Mouse (Mus musculus): ENCODE measurements around the gene Scrt2. TPM values are rescaled to one million over a fixed set of nuclear protein-coding genes. Genes with fewer than 3 reads are reported as not detected.

Scrt2 gene
- total RNA-seq, 1 experiment from 2014 or later: not detected

DNA sequence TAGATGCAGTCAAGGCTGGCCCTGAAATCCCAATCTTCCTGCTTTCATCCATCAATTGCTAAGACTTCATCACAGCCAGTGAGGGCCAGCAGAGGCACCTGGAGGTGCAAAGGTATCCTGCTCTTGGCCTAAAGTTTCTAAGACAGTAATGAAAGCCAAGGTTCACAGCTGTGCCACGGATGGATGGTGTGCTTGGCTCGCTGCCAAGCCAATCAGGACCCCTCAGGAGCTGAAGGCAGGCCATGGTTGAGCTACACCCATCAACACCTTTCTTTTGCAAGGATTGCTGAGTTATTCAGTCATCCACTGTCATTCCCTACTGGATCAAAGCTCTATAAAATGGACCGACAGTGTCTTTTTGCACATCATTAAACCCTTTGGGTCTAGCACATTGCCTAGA is 18.2 kb downstream of the Scrt2 start:
- ATAC-seq (replicated peaks; ENCODE audit: insufficient number of reproducible peaks, low FRiP score, low TSS enrichment, poor library complexity, severe bottlenecking): no peak

GRCm38 (mm10) chr2:152101761-152102160 is 20.4 kb downstream of the Scrt2 start:
- no peak for ATAC-seq (replicated peaks; ENCODE audit: insufficient number of reproducible peaks, low FRiP score, low TSS enrichment, poor library complexity, severe bottlenecking)

- no peak for ATAC-seq (replicated peaks; ENCODE audit: insufficient number of reproducible peaks, low FRiP score, low TSS enrichment, poor library complexity, severe bottlenecking)
These were observed 21.0 kb downstream of the Scrt2 start for GRCm38 (mm10) chr2:152102369-152102768.

DNA sequence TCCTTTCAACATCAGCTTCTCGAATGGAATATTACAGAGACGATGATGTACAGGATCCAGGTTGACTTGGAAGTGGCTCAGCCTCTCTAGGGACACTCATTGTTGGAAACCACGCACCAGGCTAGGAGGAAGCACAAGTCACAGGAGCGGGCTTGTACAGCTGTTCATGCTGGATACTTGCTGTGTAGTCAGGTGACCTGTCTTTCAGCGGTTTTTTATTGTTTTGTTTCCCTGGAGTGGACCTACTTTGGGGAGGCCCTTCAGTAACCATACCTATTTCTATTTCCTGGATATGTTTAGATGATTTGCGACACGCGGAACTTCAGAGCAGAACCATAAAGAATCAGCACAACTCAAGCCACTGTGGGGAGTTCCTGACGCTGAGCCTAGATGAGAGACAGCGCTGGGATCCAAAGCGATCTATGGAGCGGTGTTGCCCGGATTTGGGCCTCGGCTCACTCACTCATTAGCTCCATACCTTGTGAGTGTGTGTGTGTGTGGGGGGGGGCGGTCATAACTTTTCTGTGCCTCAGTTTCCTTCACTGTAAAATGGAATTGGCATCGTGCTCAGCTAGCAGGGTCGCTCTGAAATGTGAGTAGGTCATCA is 23.5 kb downstream of the Scrt2 start:
- 0 out of 2 replicates have a peak, but pooled peaks have one; percentile 4 for ATAC-seq (replicated peaks; ENCODE audit: insufficient number of reproducible peaks, low FRiP score, low TSS enrichment, poor library complexity, severe bottlenecking)

DNA sequence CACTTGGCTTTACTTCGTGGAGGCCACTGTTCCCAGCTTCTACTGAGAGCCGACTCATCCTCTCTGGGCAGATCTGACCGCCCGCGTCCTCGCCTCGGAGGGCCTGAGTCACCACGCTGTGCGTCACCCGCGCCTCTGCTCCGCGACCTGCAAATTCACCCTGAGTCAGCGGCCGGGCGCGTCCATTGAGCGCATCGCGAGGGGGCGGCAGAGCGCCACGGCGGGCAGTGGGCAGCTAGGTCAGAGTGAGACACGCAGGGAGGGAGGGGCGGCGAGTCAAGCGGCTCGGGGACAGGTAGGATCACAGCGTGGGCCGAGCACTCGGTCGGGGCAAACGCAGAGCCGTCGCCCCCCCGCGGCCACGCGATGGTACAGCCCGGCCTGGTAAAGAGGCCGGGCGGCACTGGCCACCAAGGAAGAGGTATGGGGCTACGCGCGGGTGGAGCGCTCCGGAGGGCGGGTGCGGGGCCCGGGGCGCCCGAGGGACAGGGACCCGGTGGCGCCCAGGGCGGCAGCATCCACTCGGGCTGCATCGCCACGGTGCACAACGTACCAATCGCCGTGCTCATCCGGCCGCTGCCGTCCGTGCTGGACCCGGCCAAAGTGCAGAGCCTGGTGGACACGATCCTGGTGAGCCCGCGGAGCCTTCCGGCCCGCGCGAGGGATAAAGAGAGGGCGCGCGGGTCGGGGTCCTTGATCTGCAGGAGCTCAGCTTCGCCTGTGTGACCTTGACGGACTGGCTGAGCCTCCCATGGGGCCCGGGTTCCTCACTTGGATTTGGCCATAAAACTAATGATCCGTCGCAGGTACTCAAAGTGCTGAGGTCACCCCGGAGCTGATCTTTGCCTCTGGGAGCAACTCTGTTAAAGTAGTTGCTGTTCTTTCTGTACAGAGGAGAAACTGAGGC is 24.2 kb downstream of the Scrt2 start, which contains the start of gene Srxn1:
Gene Srxn1, plus strand, starts transcription at position 199 of the 907 bp plus-strand sequence.
- peak; percentile 92 for ATAC-seq (replicated peaks; ENCODE audit: insufficient number of reproducible peaks, low FRiP score, low TSS enrichment, poor library complexity, severe bottlenecking)

GRCm38 (mm10) chr2:152106225-152106595 is 24.9 kb downstream of the Scrt2 start:
- no peak for ATAC-seq (replicated peaks; ENCODE audit: insufficient number of reproducible peaks, low FRiP score, low TSS enrichment, poor library complexity, severe bottlenecking)

DNA sequence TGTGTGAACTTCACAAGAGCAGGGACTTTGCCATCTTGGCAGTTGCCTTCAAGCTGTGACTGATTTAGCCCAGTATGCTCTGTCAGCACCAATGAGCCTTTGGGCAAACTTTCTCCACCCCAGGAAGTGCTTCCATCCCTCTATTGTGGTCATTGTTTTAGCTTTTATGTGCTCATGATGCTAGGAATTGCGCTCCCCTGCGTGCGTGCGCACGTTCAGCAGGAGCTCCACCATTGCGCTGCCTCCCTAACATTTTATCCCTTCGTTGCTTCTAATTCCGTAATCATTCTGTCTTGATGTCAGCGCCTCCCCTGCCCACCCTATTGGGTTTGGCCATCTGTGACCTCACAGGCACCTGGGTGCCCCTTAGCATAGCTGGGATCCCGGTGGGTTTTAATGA is 25.3 kb downstream of the Scrt2 start:
- ATAC-seq (replicated peaks; ENCODE audit: insufficient number of reproducible peaks, low FRiP score, low TSS enrichment, poor library complexity, severe bottlenecking): no peak

DNA sequence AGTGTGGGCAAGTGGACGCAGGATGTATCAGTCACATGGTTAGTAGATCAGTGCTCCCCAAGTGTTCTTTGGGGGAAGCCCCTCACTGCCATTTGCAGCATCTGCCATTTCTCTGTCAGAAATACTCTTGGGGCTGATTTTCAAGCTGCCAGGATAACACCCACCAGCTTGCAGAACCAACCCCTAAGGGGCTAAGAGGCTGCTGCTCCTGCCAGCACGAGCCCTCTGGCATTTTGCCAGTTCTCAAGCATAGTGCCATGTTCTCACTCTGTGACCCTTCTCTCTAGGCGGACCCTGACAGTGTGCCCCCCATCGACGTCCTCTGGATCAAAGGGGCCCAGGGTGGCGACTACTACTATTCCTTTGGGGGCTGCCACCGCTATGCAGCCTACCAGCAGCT is 27.4 kb downstream of the Scrt2 start:
- ATAC-seq (replicated peaks; ENCODE audit: insufficient number of reproducible peaks, low FRiP score, low TSS enrichment, poor library complexity, severe bottlenecking): no peak

DNA sequence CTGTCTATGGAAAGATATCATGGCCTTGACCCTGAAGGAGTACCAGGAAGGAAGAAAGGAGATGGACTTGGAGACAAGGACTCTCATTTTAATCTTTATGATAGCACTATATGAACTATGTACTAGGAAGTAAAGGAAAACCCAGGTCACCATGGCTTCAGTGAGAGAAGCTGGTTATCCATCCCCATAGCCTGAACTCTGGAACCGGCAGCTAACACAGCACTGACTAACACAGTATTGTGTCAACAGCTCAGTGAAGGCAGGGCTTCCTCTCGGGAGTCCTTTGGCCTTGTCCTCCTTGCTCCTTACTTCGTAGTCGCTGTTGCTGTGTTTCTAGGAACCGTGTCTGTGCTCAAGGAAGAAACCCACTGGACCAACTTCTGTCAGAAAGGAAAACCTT is 28.1 kb downstream of the Scrt2 start:
- no peak for ATAC-seq (replicated peaks; ENCODE audit: insufficient number of reproducible peaks, low FRiP score, low TSS enrichment, poor library complexity, severe bottlenecking)

- ATAC-seq (replicated peaks; ENCODE audit: insufficient number of reproducible peaks, low FRiP score, low TSS enrichment, poor library complexity, severe bottlenecking): no peak
These were observed 30.0 kb downstream of the Scrt2 start for GRCm38 (mm10) chr2:152111311-152111710.

- peak; percentile 89 for ATAC-seq (replicated peaks; ENCODE audit: insufficient number of reproducible peaks, low FRiP score, low TSS enrichment, poor library complexity, severe bottlenecking)
These were observed 30.6 kb downstream of the Scrt2 start for GRCm38 (mm10) chr2:152111920-152112319.

DNA sequence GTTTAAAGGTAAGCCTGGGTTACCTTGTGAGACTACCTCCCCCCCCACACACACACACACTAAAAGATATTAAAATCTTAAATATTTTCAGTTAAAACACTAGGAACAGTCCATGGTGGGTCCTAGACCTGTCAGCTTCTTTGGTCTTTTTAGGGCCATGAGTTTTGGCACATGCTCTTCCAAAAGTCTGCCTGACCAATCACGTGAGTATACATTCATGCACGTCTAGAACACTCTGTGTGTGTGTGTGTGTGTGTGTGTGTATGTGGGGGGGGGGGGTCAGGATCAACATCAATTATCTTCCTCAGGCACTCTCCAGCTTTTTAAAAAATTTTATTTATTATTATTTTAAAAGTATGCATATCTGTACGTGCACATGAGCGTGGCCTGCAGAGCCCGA is 31.2 kb downstream of the Scrt2 start:
- no peak for ATAC-seq (replicated peaks; ENCODE audit: insufficient number of reproducible peaks, low FRiP score, low TSS enrichment, poor library complexity, severe bottlenecking)

DNA sequence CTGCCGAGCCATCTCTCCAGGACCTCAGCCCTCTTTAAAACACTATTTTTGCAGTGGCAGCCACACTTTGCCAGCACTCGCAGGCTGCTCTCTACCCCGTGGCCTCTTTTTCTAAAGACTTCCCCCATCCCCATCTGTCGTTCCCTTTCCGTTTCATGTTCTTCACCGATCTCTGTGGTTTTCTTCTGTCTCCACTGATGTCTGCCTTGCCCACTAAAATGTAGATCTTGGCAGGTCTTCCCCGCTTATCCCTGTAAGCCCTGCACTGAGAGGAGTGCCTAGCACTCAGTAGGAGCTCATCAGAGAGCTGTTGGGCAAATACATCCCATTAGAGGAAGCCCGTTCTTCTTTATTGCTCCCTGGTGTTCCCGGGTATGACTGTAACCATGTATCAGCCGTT is 31.6 kb downstream of the Scrt2 start:
- ATAC-seq (replicated peaks; ENCODE audit: insufficient number of reproducible peaks, low FRiP score, low TSS enrichment, poor library complexity, severe bottlenecking): no peak

DNA sequence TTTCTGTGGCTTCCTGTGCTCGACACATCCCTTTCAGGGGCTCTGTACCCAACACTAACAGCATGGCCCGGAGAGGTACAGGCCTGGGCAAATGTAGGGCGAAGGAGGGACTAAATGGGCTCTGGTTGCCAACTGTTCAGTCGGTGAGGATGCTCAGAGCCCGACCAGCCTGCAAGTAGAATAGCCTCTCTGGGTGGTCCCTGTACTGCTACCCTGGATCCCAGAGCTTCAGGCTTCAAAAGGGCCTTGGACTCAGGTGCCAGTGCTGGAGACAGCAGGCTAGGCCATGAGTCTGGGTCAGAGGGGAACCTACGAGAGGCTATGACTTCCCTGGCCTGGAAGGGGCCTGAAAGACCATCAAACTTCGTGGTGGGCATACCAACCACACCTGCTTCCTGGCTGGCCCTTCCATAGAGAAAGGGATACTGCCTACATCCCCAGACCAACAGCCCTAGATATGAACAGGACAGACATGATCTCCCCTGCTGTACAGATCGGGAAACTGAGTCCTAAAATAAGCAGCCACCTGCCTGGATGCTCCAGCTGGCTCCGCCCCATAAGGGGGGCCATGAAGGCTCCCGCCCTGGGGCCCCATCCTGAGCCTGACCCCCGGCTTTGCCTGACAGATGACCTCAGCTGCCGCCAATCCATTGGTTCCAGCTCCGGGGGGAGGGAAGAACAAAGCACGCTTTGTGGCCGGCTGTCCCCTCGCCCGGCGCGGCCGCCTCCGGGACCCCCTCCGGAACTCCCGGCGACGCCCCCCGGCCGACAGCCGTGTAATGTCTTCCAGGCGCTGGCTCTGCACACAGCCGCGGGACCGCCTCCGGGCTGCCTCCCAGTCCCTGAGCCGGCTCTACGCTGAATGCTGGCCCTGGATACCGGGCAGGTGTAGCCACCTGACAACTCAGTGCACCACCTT is 33.0 kb downstream of the Scrt2 start:
- ATAC-seq (replicated peaks; ENCODE audit: insufficient number of reproducible peaks, low FRiP score, low TSS enrichment, poor library complexity, severe bottlenecking): no peak

- ATAC-seq (replicated peaks; ENCODE audit: insufficient number of reproducible peaks, low FRiP score, low TSS enrichment, poor library complexity, severe bottlenecking): no peak
These were observed 36.4 kb downstream of the Scrt2 start for GRCm38 (mm10) chr2:152117694-152118093.

DNA sequence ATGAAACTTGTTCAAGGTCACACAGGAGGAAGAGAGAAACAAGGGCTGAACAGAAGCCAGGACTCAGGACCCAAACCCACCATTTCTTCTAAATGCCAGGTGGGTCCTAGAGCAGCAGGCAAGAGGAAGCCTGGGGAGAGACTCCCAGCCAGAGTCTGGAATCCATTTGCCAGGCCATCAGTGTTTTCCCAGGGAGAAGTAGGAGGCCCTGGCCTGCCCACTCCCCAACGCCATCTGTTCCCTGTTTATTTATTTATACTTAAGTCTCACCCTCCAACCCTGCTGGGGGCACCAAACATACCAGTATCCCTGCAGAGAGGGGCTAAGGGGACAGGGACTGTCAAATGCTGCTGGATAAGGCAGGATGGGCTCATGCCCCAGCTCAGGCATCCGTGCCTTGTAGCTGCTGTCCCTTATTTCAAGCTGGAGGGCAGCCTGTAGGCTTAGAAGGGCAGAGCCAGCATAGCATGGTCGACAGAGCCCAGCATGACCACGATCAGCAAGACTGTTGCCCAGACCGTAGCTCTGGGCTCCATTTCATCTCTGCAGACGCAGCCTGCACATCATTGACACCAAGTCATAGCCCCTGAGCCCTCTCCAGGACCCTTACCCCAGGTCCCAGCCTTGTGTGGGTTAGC is 38.0 kb downstream of the Scrt2 start:
- ATAC-seq (replicated peaks; ENCODE audit: insufficient number of reproducible peaks, low FRiP score, low TSS enrichment, poor library complexity, severe bottlenecking): no peak

GRCm38 (mm10) chr2:152122896-152123295 is 41.6 kb downstream of the Scrt2 start:
- no peak for ATAC-seq (replicated peaks; ENCODE audit: insufficient number of reproducible peaks, low FRiP score, low TSS enrichment, poor library complexity, severe bottlenecking)

GRCm38 (mm10) chr2:152128597-152128996 is 47.3 kb downstream of the Scrt2 start:
- no peak for ATAC-seq (replicated peaks; ENCODE audit: insufficient number of reproducible peaks, low FRiP score, low TSS enrichment, poor library complexity, severe bottlenecking)

DNA sequence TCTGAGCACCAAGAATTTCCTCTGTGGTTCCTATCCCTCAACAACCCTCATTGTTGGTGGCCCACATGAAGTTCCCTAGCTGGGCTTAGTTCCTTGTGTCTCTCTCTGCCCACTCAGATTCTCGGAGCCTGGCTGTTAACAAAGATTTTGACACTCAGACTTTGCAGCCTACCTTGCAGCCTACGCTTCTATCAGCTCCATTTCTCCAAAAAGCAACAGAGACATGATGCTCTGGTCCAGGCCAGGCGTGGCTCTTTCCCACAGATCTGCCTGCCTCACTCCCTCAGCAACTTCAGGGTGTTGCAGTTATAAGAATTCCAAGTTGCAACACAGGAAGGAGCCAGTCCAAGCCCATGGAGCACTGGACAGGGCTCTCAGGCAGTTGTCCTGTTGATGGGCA is 48.4 kb downstream of the Scrt2 start:
- ATAC-seq (replicated peaks; ENCODE audit: insufficient number of reproducible peaks, low FRiP score, low TSS enrichment, poor library complexity, severe bottlenecking): no peak
